Mouse (Mus musculus) G1E (cell line): ENCODE measurements at regions not wholly inside any gene's neighbourhood (a gene's known extent, or its start where the extent isn't known, plus 50 kb on each side); places are given as distances from the start of the nearest gene placed in this dataset.
A peak's percentile ranks its signal among the peaks of the same experiment; 100 is the strongest.

Experiments
- ATAC-seq: 2 replicates; pipeline ENCODE4 v1.8.0; 2016; ENCODE audit warnings: mild to moderate bottlenecking; ENCODE audit not compliant: insufficient number of reproducible peaks, poor library complexity, low FRiP score, severe bottlenecking; ENCODE audit errors: extremely low read depth
- DNase-seq: peaks from one replicate; pipeline ENCODE4 v3.0.0; 2012; ENCODE audit warnings: low spot score
- H3K27me3 ChIP-seq: 2 replicates; pipeline ENCODE4 v1.6.1; 2012; ENCODE audit warnings: mild to moderate bottlenecking, low read length, inconsistent platforms; ENCODE audit not compliant: insufficient read depth
- H3K36me3 ChIP-seq: replicated peaks from 2 replicates; pipeline ENCODE3; 2012; ENCODE audit warnings: mild to moderate bottlenecking, inconsistent platforms
- H3K4me1 ChIP-seq: 2 replicates; pipeline ENCODE4 v1.6.1; 2012; ENCODE audit warnings: low read depth, low read length, inconsistent platforms, mixed read lengths; ENCODE audit not compliant: insufficient read depth
- H3K4me3 ChIP-seq: 2 replicates; pipeline ENCODE4 v1.5.1; 2012; ENCODE audit warnings: low read depth, mild to moderate bottlenecking, inconsistent platforms, low read length, moderate library complexity, mixed read lengths
- H3K9me3 ChIP-seq: replicated peaks from 2 replicates; pipeline ENCODE4 v1.6.1; 2012; ENCODE audit warnings: inconsistent platforms
- CTCF ChIP-seq: IDR thresholded peaks from 2 replicates; pipeline ENCODE4 v1.5.1; 2012; ENCODE audit warnings: low read depth, low read length, inconsistent platforms, mixed read lengths
- GATA1 ChIP-seq: IDR thresholded peaks from 2 replicates; pipeline ENCODE4 v1.6.1; 2012; ENCODE audit warnings: borderline replicate concordance, low read length, inconsistent platforms, mixed read lengths
- GATA2 ChIP-seq: IDR thresholded peaks from 2 replicates; pipeline ENCODE4 v1.6.1; 2012; ENCODE audit warnings: low read depth, low read length, inconsistent platforms, borderline replicate concordance
- POLR2AphosphoS5 ChIP-seq: IDR thresholded peaks from 2 replicates; pipeline ENCODE4 v1.6.1; 2012; ENCODE audit warnings: low read depth, low read length, inconsistent platforms; ENCODE audit not compliant: insufficient replicate concordance
- TAL1 ChIP-seq: conservative IDR thresholded peaks from 2 replicates; pipeline ENCODE4 v1.6.1; 2012; ENCODE audit warnings: low read depth, low read length, inconsistent platforms, mixed read lengths

DNA sequence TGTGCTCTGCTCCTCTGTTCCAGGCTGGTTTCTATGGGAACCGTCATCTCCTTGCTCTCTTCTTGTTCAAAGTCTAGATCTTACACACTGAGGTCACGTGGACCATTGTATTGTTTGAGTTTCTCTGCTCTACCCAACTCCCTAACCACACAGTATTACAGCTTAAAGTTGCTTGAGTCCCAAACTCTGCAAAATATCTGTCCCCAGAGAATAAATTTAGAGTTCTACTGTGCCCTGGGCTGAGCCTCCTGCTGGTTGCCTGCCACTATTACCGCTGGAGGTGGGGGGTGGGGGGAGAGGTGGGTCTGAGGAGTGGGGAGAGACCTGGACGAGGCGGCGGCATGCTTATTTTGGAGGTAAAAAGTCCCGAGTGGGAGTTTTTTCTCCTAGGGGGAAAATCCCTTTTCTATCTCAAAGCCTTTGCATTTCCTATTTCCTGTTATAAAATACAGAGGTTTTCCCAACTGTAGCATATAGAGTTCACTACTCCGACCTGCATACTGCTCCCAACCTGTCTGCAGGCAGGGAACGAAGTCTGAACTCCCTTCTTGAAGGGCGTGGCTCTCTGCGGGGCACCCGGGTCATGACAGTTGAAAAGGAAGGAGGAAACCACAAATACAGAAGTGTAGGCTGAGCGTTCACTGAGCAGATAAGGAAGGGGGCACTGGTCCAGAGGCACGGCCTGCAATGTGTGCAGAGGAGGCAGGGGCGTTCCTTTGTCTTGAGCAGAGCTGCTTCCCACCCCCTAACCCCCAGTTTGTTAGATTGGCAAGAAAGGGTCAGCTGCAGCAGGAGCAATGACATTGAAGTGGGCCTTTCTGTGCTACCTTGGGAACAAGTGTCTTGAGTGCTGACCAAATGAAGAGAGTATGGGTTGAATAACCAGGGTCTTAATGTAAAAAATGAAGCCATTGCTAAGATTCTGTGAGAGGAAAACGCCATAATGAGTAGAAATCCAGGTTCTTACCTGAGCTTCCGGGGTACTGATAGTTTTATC is 188.7 kb downstream of the Akap7 start:
- Histone ChIP-seq H3K36me3 (no peaks in the 10 kb centered on the region), H3K27me3 (no peaks in the 10 kb centered on the region), H3K9me3 (no peaks in the 10 kb centered on the region), H3K4me3 (peak overlapping the region; percentile 46; the same call in 1 of the 2 replicates), H3K4me1 (peaks cover 63% of the 10 kb centered on the region)
- DNase-seq (peak; percentile 81), ATAC-seq (peak; percentile 95)
- 0 out of 2 replicates have a peak, but pooled peaks have one; percentile 24 for TF ChIP-seq CTCF
- TF ChIP-seq POLR2AphosphoS5, result no peak
- TF ChIP-seq TAL1, result no peak; the same call in 1 of the 2 replicates
- no peak for TF ChIP-seq GATA2

DNA sequence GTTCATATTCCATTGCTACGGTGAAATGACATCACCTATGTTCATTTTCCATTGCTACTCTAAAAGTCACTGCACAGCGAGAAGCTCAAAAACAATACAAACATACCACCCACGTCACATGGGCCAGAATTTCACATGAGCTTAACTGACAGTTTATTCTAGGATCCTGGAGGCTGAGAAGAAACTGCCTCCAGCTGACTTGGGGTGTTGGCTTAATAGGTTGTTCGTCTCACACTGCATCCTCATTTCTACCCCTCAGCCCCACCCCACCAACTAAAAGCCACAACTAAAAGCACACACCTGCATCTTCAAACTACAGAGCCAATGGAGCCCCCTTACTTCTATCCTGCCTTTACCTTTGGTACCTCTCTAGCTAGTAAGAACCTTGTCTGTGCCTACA is 187.0 kb upstream of the Arg1 start:
- DNase-seq (no peak), ATAC-seq (no peak)
- Histone ChIP-seq H3K36me3 (no peaks in the 10 kb centered on the region), H3K4me1 (peaks cover 64% of the 10 kb centered on the region), H3K4me3 (no peak overlapping the region), H3K9me3 (no peaks in the 10 kb centered on the region), H3K27me3 (no peaks in the 10 kb centered on the region)
- TF ChIP-seq CTCF (no peak), GATA1 (no peak), POLR2AphosphoS5 (no peak), TAL1 (no peak), GATA2 (no peak)

DNA sequence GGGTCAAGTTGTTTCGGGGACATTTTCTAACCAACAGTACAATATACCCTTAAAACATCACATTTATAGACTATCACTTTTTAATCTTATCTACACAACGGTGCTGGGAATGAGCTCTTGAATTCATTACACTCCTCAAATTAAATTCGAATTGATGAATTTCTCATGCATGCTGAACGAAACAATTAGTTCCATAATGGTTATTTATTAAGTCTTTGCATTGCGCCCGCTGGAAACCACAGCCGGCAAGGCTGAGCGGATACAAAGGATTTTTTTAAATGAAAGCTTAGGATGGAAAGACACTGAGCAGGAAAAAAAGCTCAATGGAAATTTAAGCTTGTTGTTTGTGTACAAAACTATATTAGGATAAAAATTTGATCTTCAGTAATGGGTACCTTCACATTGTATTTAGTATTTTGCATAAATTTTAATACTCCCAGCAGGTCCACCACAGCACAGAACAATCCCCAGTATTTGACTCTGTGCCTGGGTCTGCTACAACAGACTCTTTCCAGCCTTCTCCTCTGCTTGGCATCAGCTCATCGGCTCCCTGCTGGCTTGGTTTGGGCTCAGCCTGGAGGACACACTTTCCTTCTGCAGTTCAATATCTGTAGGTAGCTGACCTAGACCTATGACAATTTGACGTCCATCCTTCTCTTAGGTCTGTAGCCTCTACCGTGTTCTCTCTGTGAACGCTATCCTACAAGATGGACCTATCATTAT is 185.3 kb upstream of the Arg1 start:
- peak overlapping the region; percentile 27; the same call in 1 of the 2 replicates for H3K4me3 ChIP-seq
- H3K27me3 ChIP-seq, result no peaks in the 10 kb centered on the region
- no peaks in the 10 kb centered on the region for H3K36me3 ChIP-seq
- no peak for DNase-seq
- H3K9me3 ChIP-seq, result no peaks in the 10 kb centered on the region
- H3K4me1 ChIP-seq, result peaks cover 50% of the 10 kb centered on the region
- peak; percentile 41; the same call in 1 of the 2 replicates for ATAC-seq
- TF ChIP-seq TAL1, result no peak

DNA sequence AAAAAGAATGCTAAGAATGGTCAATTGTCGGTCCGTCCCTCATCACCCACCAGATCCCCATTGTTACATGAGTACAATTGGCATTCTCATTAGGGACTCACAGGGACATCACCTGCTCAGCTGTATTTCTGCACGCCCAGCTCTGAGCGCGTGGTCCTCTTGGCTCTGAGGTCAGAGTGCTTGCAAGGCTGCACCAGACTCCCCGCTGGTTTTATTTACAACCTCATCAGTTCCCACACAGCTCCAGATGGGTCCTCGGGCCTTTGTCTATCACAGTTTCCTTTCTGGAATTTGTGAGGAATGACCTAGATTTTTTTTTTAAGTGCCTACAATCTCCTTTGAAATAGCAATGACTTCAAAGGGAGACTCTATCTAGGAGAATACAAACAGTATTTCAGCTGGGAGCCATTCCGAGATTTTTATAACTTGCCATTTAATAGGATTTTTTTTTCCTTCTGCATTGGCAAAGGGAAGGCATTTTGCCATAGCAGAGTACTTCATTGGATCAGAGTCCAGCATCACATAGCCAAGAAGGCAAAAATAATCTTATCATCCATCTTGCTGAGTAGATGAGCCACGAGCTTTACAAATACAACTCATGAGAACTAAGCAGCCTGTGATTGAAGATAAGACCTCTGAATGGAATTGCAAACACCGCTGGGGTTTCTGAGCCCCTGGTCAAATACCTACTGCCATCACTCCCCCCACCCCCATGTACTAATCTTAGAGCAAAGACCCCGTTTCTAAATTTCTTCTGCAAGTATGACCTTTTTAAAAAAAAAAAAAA is 184.5 kb upstream of the Arg1 start:
- Histone ChIP-seq H3K27me3 (no peaks in the 10 kb centered on the region), H3K4me1 (peaks cover 43% of the 10 kb centered on the region), H3K9me3 (no peaks in the 10 kb centered on the region), H3K4me3 (no peak overlapping the region), H3K36me3 (no peaks in the 10 kb centered on the region)
- TF ChIP-seq POLR2AphosphoS5, result no peak
- peak; percentile 31; the same call in 1 of the 2 replicates for TF ChIP-seq TAL1
- no peak for TF ChIP-seq CTCF
- TF ChIP-seq GATA1, result no peak
- no peak for TF ChIP-seq GATA2
- ATAC-seq (peak; percentile 64), DNase-seq (no peak)

DNA sequence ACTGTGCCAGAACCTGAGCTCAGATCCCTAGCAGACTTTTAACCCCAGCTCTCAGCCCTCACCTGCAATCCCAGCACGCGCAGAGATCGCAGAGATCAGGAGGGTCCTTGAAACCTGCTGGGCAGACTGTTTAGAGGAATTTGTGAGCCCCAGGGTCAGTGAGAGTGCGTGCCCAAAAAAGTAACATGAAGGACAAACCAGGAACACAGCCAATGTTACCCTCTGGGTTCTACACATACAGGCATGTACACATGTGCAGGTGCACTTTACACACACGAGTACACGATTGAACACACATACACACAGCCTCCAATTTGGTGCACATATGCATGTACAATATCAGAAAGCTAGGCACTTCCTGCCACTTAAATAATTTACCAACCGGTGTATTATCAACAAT is 183.9 kb upstream of the Arg1 start:
- no peaks in the 10 kb centered on the region for H3K36me3 ChIP-seq
- no peaks in the 10 kb centered on the region for H3K27me3 ChIP-seq
- ATAC-seq (no peak), DNase-seq (no peak)
- no peak overlapping the region for H3K4me3 ChIP-seq
- no peaks in the 10 kb centered on the region for H3K9me3 ChIP-seq
- peaks cover 40% of the 10 kb centered on the region for H3K4me1 ChIP-seq
- no peak for TF ChIP-seq GATA1
- no peak for TF ChIP-seq TAL1
- no peak for TF ChIP-seq CTCF
- TF ChIP-seq GATA2, result no peak

DNA sequence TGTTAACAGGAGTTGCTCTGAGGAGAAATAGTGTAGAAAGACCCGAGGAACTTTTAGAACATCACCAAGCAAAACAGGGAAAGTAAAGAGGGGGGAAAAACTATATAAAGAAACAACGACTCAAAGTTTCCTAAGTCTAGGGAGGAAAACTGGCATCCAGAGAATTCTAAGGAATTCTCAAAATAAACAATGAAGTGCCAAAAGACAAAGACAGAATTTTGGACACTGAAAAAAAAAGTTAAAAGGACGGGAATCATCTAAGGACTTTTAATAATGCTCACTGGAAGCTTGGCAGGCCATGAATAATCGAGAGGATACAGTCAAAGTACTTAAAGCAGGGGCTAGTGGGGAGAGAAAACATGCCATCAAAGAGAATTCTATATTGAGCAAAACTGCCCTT is 170.8 kb upstream of the Arg1 start:
- Histone ChIP-seq H3K27me3 (no peaks in the 10 kb centered on the region), H3K4me3 (no peak overlapping the region), H3K4me1 (peaks cover 6% of the 10 kb centered on the region), H3K36me3 (no peaks in the 10 kb centered on the region), H3K9me3 (no peaks in the 10 kb centered on the region)
- no peak for ATAC-seq
- DNase-seq, result no peak
- TF ChIP-seq POLR2AphosphoS5 (no peak), GATA2 (no peak), GATA1 (no peak), TAL1 (no peak), CTCF (no peak)
